Mouse (Mus musculus) G1E (cell line): ENCODE results near the gene Rpl9.

Source experiments
- CTCF ChIP-seq: IDR thresholded peaks from 2 replicates; pipeline ENCODE4 v1.5.1; 2012; ENCODE audit warnings: low read depth, low read length, inconsistent platforms, mixed read lengths
- GATA1 ChIP-seq: IDR thresholded peaks from 2 replicates; pipeline ENCODE4 v1.6.1; 2012; ENCODE audit warnings: borderline replicate concordance, low read length, inconsistent platforms, mixed read lengths
- GATA2 ChIP-seq: IDR thresholded peaks from 2 replicates; pipeline ENCODE4 v1.6.1; 2012; ENCODE audit warnings: low read depth, low read length, inconsistent platforms, borderline replicate concordance
- TAL1 ChIP-seq: conservative IDR thresholded peaks from 2 replicates; pipeline ENCODE4 v1.6.1; 2012; ENCODE audit warnings: low read depth, low read length, inconsistent platforms, mixed read lengths

DNA sequence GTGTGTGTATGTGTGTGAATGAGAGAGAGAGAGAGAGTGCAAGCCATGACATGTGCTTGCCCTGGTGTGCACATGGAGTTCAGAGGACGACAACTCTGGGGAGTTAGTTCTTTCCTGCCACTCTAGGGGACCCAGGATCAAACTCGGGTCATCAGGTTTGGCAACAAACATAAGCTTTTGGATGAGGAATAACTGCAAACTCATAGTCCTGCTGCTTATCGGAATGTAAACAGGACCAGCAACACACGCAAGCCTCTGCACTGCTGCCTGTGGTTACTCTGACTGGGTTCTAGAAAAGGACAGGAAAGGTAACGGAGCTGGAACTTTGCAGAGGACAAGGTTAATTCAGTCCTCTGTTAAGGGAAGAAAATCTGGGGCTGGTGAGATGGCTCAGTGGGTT lies 34.0 kb upstream of the Rpl9 start:
- TF ChIP-seq CTCF (no peak), GATA1 (no peak), TAL1 (no peak), GATA2 (no peak)
